Mouse (Mus musculus): ENCODE results near the gene Snx9. TPM values are rescaled to one million over a fixed set of nuclear protein-coding genes. Genes with fewer than 3 reads are reported as not detected.

Gene Snx9
- 11.7 and 13.0 TPM in 2 replicates for polyA plus RNA-seq (2012; rRNA removed)

GRCm38 (mm10) chr17:5841128-5841942 lies at the start of gene Snx9:
TSS of gene Snx9 (plus strand) at chr17:5841329.

GRCm38 (mm10) chr17:5941230-5942043 lies 100.3 kb downstream of the Snx9 start, which contains the start of gene Synj2:
TSS of gene Synj2 (plus strand) at chr17:5941280.

Other genes starting within 250 kb of the Snx9 start
- gene Synj2, start 100.0 kb downstream of the Snx9 start, polyA plus RNA-seq (2012; rRNA removed), result 2.0 and 2.1 TPM in 2 replicates
- 1.3 and 1.5 TPM in 2 replicates for gene Serac1, start 238.4 kb downstream of the Snx9 start, polyA plus RNA-seq (2012; rRNA removed)
- gene Gtf2h5, start 238.5 kb downstream of the Snx9 start, polyA plus RNA-seq (2012; rRNA removed), result 22.3 and 22.9 TPM in 2 replicates

Measured in liver, embryonic 18 days (tissue).